In genomic region chr2:90548541-90548940, GRCm38 (mm10) we compare ENCODE assay signal across 19 mouse cellular contexts. TPM values are rescaled to one million over a fixed set of nuclear protein-coding genes. Genes with fewer than 3 reads are reported as not detected.
DNase-seq lines count a peak whose midpoint lies in the region; ATAC-seq lines count a peak whose summit lies in the region.
"Had no signal": no experiment of that assay in that cellular context is flagged by ENCODE, and none has a peak within 500 bp of the region (broad histone marks: within the 10 kb centered on the region; RNA-seq: fewer than 3 reads in every experiment).

No protein-coding gene starts in this region.

- ATAC-seq in kidney, embryonic 14.5 days (ENCODE audit: low FRiP score, low TSS enrichment) = no peak
- no peak for ATAC-seq in hindbrain, embryonic 14.5 days (ENCODE audit: low FRiP score)
- ATAC-seq in forebrain, embryonic 13.5 days = no peak
- ATAC-seq: forebrain, embryonic 14.5 days had no signal

- WGBS in kidney, embryonic 14.5 days = 88% methylated on average over 5 of the region's 5 CpGs
- WGBS in hindbrain, embryonic 14.5 days = 86% methylated on average over 5 of the region's 5 CpGs
- 82% methylated on average over 5 of the region's 5 CpGs for WGBS in forebrain, embryonic 13.5 days

- no peaks in the 10 kb centered on the region for H3K27me3 ChIP-seq in kidney, embryonic 14.5 days (ENCODE audit: control insufficient read depth, insufficient read depth, low read length)
- H3K27me3 ChIP-seq in hindbrain, embryonic 14.5 days (ENCODE audit: control insufficient read depth, insufficient read depth, low read length) = no peaks in the 10 kb centered on the region
- H3K27me3 ChIP-seq in forebrain, embryonic 13.5 days = no peaks in the 10 kb centered on the region
- H3K27me3 ChIP-seq: embryonic facial prominence, embryonic 12.5 days; heart, embryonic 15.5 days had no signal

- H3K36me3 ChIP-seq in kidney, embryonic 14.5 days (ENCODE audit: control insufficient read depth, insufficient read depth, low read length) = no peaks in the 10 kb centered on the region
- no peaks in the 10 kb centered on the region for H3K36me3 ChIP-seq in hindbrain, embryonic 14.5 days (replicated peaks; ENCODE audit: control insufficient read depth, insufficient read depth)
- no peaks in the 10 kb centered on the region for H3K36me3 ChIP-seq in forebrain, embryonic 13.5 days (ENCODE audit: poor library complexity, severe bottlenecking)
- H3K36me3 ChIP-seq: embryonic facial prominence, embryonic 12.5 days; heart, embryonic 15.5 days; midbrain, embryonic 10.5 days had no signal

- no peaks in the 10 kb centered on the region for H3K9me3 ChIP-seq in kidney, embryonic 14.5 days (ENCODE audit: control insufficient read depth, low read length)
- H3K9me3 ChIP-seq in hindbrain, embryonic 14.5 days (ENCODE audit: control insufficient read depth, low read length) = no peaks in the 10 kb centered on the region
- H3K9me3 ChIP-seq in forebrain, embryonic 13.5 days (replicated peaks) = no peaks in the 10 kb centered on the region
- H3K9me3 ChIP-seq: embryonic facial prominence, embryonic 12.5 days; heart, embryonic 15.5 days; midbrain, embryonic 10.5 days had no signal

- no peak overlapping the region for H3K9ac ChIP-seq in kidney, embryonic 14.5 days (ENCODE audit: low read depth, low read length)
- H3K9ac ChIP-seq in hindbrain, embryonic 14.5 days = no peak overlapping the region
- no peak overlapping the region for H3K9ac ChIP-seq in forebrain, embryonic 13.5 days
- H3K9ac ChIP-seq: embryonic facial prominence, embryonic 12.5 days; heart, embryonic 15.5 days; lung, embryonic 14.5 days had no signal

- H3K4me3 ChIP-seq in kidney, embryonic 14.5 days (ENCODE audit: low read length) = no peak overlapping the region
- no peak overlapping the region for H3K4me3 ChIP-seq in hindbrain, embryonic 14.5 days (replicated peaks; ENCODE audit: low read length)
- no peak overlapping the region for H3K4me3 ChIP-seq in forebrain, embryonic 13.5 days
- H3K4me3 ChIP-seq: embryonic facial prominence, embryonic 12.5 days; erythroblast, embryonic 14.5 days; heart, embryonic 15.5 days; midbrain, embryonic 10.5 days had no signal

- H3K4me2 ChIP-seq in kidney, embryonic 14.5 days (replicated peaks; ENCODE audit: low read depth, low read length) = no peak overlapping the region
- H3K4me2 ChIP-seq in hindbrain, embryonic 14.5 days (replicated peaks) = no peak overlapping the region
- no peak overlapping the region for H3K4me2 ChIP-seq in forebrain, embryonic 13.5 days
- H3K4me2 ChIP-seq: embryonic facial prominence, embryonic 12.5 days; heart, embryonic 15.5 days; lung, embryonic 14.5 days had no signal

- peaks cover 29% of the 10 kb centered on the region for H3K4me1 ChIP-seq in kidney, embryonic 14.5 days (ENCODE audit: control insufficient read depth, insufficient read depth, low read length)
- H3K4me1 ChIP-seq in hindbrain, embryonic 14.5 days (replicated peaks; ENCODE audit: control insufficient read depth, insufficient read depth, low read length) = peaks cover 12% of the 10 kb centered on the region; the same call in 1 of the 2 replicates
- H3K4me1 ChIP-seq in forebrain, embryonic 13.5 days = peaks cover 15% of the 10 kb centered on the region

- no peak overlapping the region for H3K27ac ChIP-seq in kidney, embryonic 14.5 days (ENCODE audit: low read depth, low read length)
- H3K27ac ChIP-seq in hindbrain, embryonic 14.5 days = no peak overlapping the region
- no peak overlapping the region for H3K27ac ChIP-seq in forebrain, embryonic 13.5 days
- H3K27ac ChIP-seq: embryonic facial prominence, embryonic 12.5 days; heart, embryonic 15.5 days; macrophage; midbrain, embryonic 10.5 days had no signal

- DNase-seq in kidney, adult 11 months = peak; percentile 85
- peak; percentile 30 for DNase-seq in MN1 (ENCODE audit: low spot score)
- DNase-seq in kidney, adult 18-20 months = peak; percentile 86
- DNase-seq in kidney, postnatal 14 days = peak; percentile 85
- no peak for DNase-seq in neural tube, embryonic 10.5 days (ENCODE audit: extremely low spot score, low spot score)
- DNase-seq in hindbrain, embryonic 14.5 days (ENCODE audit: low spot score) = no peak
- DNase-seq: cerebellum, adult 9-11 months; gastrocnemius, postnatal 36 days; layer of hippocampus, postnatal 36 days; lung, embryonic 14.5 days; retina, postnatal 1 day had no signal

RNA-seq across cellular contexts. Expression of gene Ptprj, which starts 31.9 kb away (rescaled TPM):
- polyA plus RNA-seq in kidney, embryonic 14.5 days (2014; fragmentation: Nextera tagmentation; extraction: Ambion mirVana) = 7.6 and 10.8 TPM in 2 replicates
- polyA plus RNA-seq in hindbrain, embryonic 14.5 days (2014; fragmentation: Nextera tagmentation; extraction: Ambion mirVana) = 7.9 and 10.3 TPM in 2 replicates
- polyA plus RNA-seq in forebrain, embryonic 13.5 days (2015; fragmentation: Nextera tagmentation; extraction: Ambion mirVana) = 2.1 and 2.2 TPM in 2 replicates
- polyA plus RNA-seq: erythroblast, embryonic 14.5 days had no signal

Comparison
In these comparisons a context has a peak if more than half of its experiments do, and no peak if none do; other contexts are left out.
1. DNase-seq: peak in kidney, adult 11 months (single experiment), MN1 (single experiment), kidney, adult 18-20 months (single experiment) and kidney, postnatal 14 days (single experiment); none in neural tube, embryonic 10.5 days (single experiment) and hindbrain, embryonic 14.5 days (single experiment).